9 mouse cellular contexts compared by ENCODE assay signal in the genomic region with DNA sequence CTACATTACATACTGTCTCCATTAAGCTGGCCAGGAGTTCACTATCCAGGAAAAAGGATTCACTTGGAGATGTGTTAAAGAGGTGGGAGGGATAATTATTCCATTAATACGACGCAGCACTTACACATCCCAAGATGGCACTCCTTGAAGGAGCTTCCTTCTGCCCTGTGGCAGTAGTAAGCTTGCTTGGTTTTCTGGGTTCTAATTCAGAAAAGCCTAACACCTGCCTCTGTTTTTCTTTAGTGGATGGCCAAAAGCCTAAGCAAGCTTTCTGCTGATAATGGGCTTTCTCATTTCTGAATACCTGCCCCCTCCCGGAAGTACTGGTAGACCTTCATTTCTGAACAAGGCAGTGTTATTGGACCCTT. TPM values are rescaled to one million over a fixed set of nuclear protein-coding genes. Genes with fewer than 3 reads are reported as not detected.
DNase-seq lines count a peak whose midpoint lies in the region; ATAC-seq and TF ChIP-seq lines count a peak whose summit lies in the region.
"Had no signal": no experiment of that assay in that cellular context is flagged by ENCODE, and none has a peak within 500 bp of the region (broad histone marks: within the 10 kb centered on the region; RNA-seq: fewer than 3 reads in every experiment).

No protein-coding gene starts in this region.

- H3K4me3 ChIP-seq in heart, embryonic 16.5 days (ENCODE audit: low read length), result no peak overlapping the region
- peak overlapping the region; percentile 85 to 98 for H3K4me3 ChIP-seq in MEL (ENCODE audit: control insufficient read depth in 1 of 2, insufficient read depth in 1 of 2, low read depth in 2 of 2, low read length in 2 of 2)
- no peak overlapping the region for H3K4me3 ChIP-seq in heart, postnatal 0 days (ENCODE audit: low read depth, low read length)

- WGBS in heart, embryonic 16.5 days, result 94% methylated on average over 3 of the region's 3 CpGs
- 94% methylated on average over 3 of the region's 3 CpGs for WGBS in heart, postnatal 0 days

- DNase-seq in heart, postnatal 10 days, result no peak
- DNase-seq in MEL (ENCODE audit: low read depth, low spot score), result no peak
- DNase-seq in heart, postnatal 0 days (ENCODE audit: low spot score), result no peak
- DNase-seq in adrenal gland, adult 2 months, result no peak
- DNase-seq in left cerebral cortex, adult 8-10 months (ENCODE audit: low spot score in 2 of 2), result no peak
- DNase-seq in cerebellum, postnatal 36 days, result no peak

- H3K9me3 ChIP-seq in heart, embryonic 16.5 days (replicated peaks; ENCODE audit: control insufficient read depth, low read length), result no peaks in the 10 kb centered on the region
- no peaks in the 10 kb centered on the region for H3K9me3 ChIP-seq in MEL (replicated peaks; ENCODE audit: insufficient read depth, low read length)
- no peaks in the 10 kb centered on the region for H3K9me3 ChIP-seq in heart, postnatal 0 days (replicated peaks; ENCODE audit: control insufficient read depth, low read length)

- no peak for TF ChIP-seq EP300 in MEL (IDR thresholded peaks at IDR 0.05; ENCODE audit: low read depth in 1 of 2, low read length in 2 of 2)
- no peak for TF ChIP-seq EP300 in heart, postnatal 0 days (IDR thresholded peaks at IDR 0.05; ENCODE audit: low read depth)

- peaks cover 3% of the 10 kb centered on the region; the same call in 1 of the 2 replicates for H3K4me1 ChIP-seq in heart, embryonic 16.5 days (ENCODE audit: control insufficient read depth, insufficient read depth, low read length)
- peaks cover 8 to 10% of the 10 kb centered on the region in 2 experiments for H3K4me1 ChIP-seq in MEL (ENCODE audit: control insufficient read depth in 1 of 2, insufficient read depth in 2 of 2, low read length in 2 of 2)
- peaks cover 9% of the 10 kb centered on the region; the same call in 1 of the 2 replicates for H3K4me1 ChIP-seq in heart, postnatal 0 days (ENCODE audit: control insufficient read depth, insufficient read depth)

- no peak overlapping the region for H3K9ac ChIP-seq in heart, embryonic 16.5 days (ENCODE audit: low read length)
- H3K9ac ChIP-seq in MEL (ENCODE audit: control insufficient read depth, low read depth, low read length, poor library complexity, severe bottlenecking), result peak overlapping the region; percentile 97
- H3K9ac ChIP-seq in heart, postnatal 0 days (replicated peaks; ENCODE audit: low read depth, low read length), result no peak overlapping the region

- H3K27ac ChIP-seq in heart, embryonic 16.5 days (ENCODE audit: low read length), result no peak overlapping the region
- H3K27ac ChIP-seq in MEL (ENCODE audit: control insufficient read depth, low read depth, low read length), result no peak overlapping the region
- H3K27ac ChIP-seq in heart, postnatal 0 days (ENCODE audit: low read depth), result 0 out of 2 replicates have a peak overlapping the region, but pooled peaks have one; percentile 84

- TF ChIP-seq RAD21 in MEL (IDR thresholded peaks at IDR 0.05; ENCODE audit: low read depth, low read length), result no peak

- ATAC-seq in heart, embryonic 16.5 days (replicated peaks; ENCODE audit: extremely low read depth, insufficient read depth, low FRiP score), result no peak
- ATAC-seq in heart, postnatal 0 days (ENCODE audit: insufficient read depth, low read depth), result no peak
- peak; percentile 2; the same call in 1 of the 2 replicates for ATAC-seq in megakaryocyte-erythroid progenitor cell, adult 5-6 weeks (replicated peaks; ENCODE audit: low FRiP score, low TSS enrichment, poor library complexity, severe bottlenecking)

- peak overlapping the region; percentile 79; the same call in 1 of the 2 replicates for H3K4me2 ChIP-seq in heart, embryonic 16.5 days (ENCODE audit: low read depth, low read length)
- peak overlapping the region; percentile 79 for H3K4me2 ChIP-seq in heart, postnatal 0 days (ENCODE audit: low read depth, low read length)

- TF ChIP-seq POLR2A in MEL (IDR thresholded peaks at IDR 0.05; ENCODE audit: control insufficient read depth in 1 of 2, insufficient read depth in 1 of 2, low read depth in 1 of 2, low read length in 2 of 2, poor library complexity in 1 of 2), result no peak

- H3K27me3 ChIP-seq in heart, embryonic 16.5 days (ENCODE audit: control insufficient read depth, insufficient read depth, low read length), result no peaks in the 10 kb centered on the region
- no peaks in the 10 kb centered on the region for H3K27me3 ChIP-seq in MEL (ENCODE audit: control insufficient read depth in 1 of 2, insufficient read depth in 2 of 2, low read length in 2 of 2)
- H3K27me3 ChIP-seq in heart, postnatal 0 days (ENCODE audit: control insufficient read depth, insufficient read depth, low read length), result no peaks in the 10 kb centered on the region
- H3K27me3 ChIP-seq: Patski had no signal

- no peak for TF ChIP-seq CTCF in MEL (IDR thresholded peaks at IDR 0.05 in 2 of 3, conservative IDR thresholded peaks at IDR 0.05 in 1 of 3; ENCODE audit: control insufficient read depth in 1 of 3, insufficient read depth in 1 of 3, low read depth in 2 of 3, low read length in 3 of 3, poor library complexity in 1 of 3, severe bottlenecking in 1 of 3)
- no peak for TF ChIP-seq CTCF in heart, postnatal 0 days (IDR thresholded peaks at IDR 0.05; ENCODE audit: low read depth)

- H3K79me2 ChIP-seq in MEL (ENCODE audit: control insufficient read depth, insufficient read depth, low read length, poor library complexity), result peaks cover 22% of the 10 kb centered on the region

- intact Hi-C loops in heart, postnatal 10 days (cut with DNase I), result loop anchor here (1.0 to 10.0 kb wide), 3 partner anchors 19 to 260 kb away; partner anchors contain the start of genes Cog5 and Dus4l

- no peaks in the 10 kb centered on the region for H3K36me3 ChIP-seq in heart, embryonic 16.5 days (ENCODE audit: control insufficient read depth, insufficient read depth)
- H3K36me3 ChIP-seq in MEL (ENCODE audit: control insufficient read depth in 1 of 2, insufficient read depth in 2 of 2, low read length in 2 of 2), result peaks cover 10 to 17% of the 10 kb centered on the region in 2 experiments
- 0 out of 2 replicates have a peak, but pooled peaks cover 3% of the 10 kb centered on the region for H3K36me3 ChIP-seq in heart, postnatal 0 days (replicated peaks; ENCODE audit: control insufficient read depth, insufficient read depth, low read length)

TF ChIP-seq in MEL, 35 proteins besides CTCF, POLR2A, EP300 and RAD21 (continues in another document):
- no peak for TF ChIP-seq MXI1 (IDR thresholded peaks at IDR 0.05; ENCODE audit: low read depth, low read length)
- TF ChIP-seq HCFC1 (IDR thresholded peaks at IDR 0.05; ENCODE audit: low read depth, low read length), result no peak
- TF ChIP-seq E2F4 (IDR thresholded peaks at IDR 0.05; ENCODE audit: borderline replicate concordance, low read depth, low read length), result no peak
- TF ChIP-seq SIN3A (IDR thresholded peaks at IDR 0.05; ENCODE audit: low read length), result no peak
- TF ChIP-seq NRF1 (IDR thresholded peaks at IDR 0.05; ENCODE audit: insufficient read depth, low read depth, low read length, poor library complexity, severe bottlenecking), result no peak
- no peak for TF ChIP-seq ETS1 (IDR thresholded peaks at IDR 0.05; ENCODE audit: low read depth, low read length)

RNA-seq across cellular contexts. Expression of gene Bcap29, which starts 0.8 kb away (rescaled TPM):
- polyA plus RNA-seq in heart, embryonic 16.5 days (2015; fragmentation: Nextera tagmentation; extraction: Ambion mirVana), result 41.4 and 50.0 TPM in 2 replicates
- 10 to 100 TPM; 22.7 to 26.0 TPM for total RNA-seq in heart, postnatal 10 days (2021)
- 30.9 and 34.0 TPM in 2 replicates for total RNA-seq in MEL (2012; rRNA removed)
- polyA plus RNA-seq in MEL (2012; ENCODE audit: insufficient read depth in 1 of 2, insufficient read length in 2 of 2, low read depth in 1 of 2, low replicate concordance in 2 of 2, missing spikeins in 1 of 2), result 10 to 100 TPM in 1 of 2 experiments, not detected in 1; 63.4 TPM
- 10.4 and 68.3 TPM in 2 replicates for total RNA-seq in heart, postnatal 0 days (2014; rRNA removed; ENCODE audit: low replicate concordance)
- 52.8 and 54.7 TPM in 2 replicates for polyA plus RNA-seq in heart, postnatal 0 days (2015; fragmentation: Nextera tagmentation; extraction: Ambion mirVana)
- 75.6 and 85.6 TPM in 2 replicates for total RNA-seq in megakaryocyte-erythroid progenitor cell, adult 5-6 weeks (2014; fragmentation: Nextera tagmentation)
- 59.7 and 70.3 TPM in 2 replicates for total RNA-seq in megakaryocyte-erythroid progenitor cell, adult 5-6 weeks (2017)
- total RNA-seq in adrenal gland, adult 2 months (2021), result 10 to 100 TPM; 20.3 to 27.5 TPM
- 0.60 and 0.77 TPM in 2 replicates for polyA plus RNA-seq in adrenal gland, adult 2 months (2012; rRNA removed)
- 10 to 100 TPM; 36.7 to 48.6 (median 45.2) TPM for total RNA-seq in left cerebral cortex, adult 8-10 months (2022)

RNA-seq across cellular contexts. Expression of gene Dus4l, which starts 19.4 kb away (rescaled TPM):
- polyA plus RNA-seq in heart, embryonic 16.5 days (2015; fragmentation: Nextera tagmentation; extraction: Ambion mirVana), result 7.1 and 7.4 TPM in 2 replicates
- 1 to 10 TPM; 6.8 to 8.9 TPM for total RNA-seq in heart, postnatal 10 days (2021)
- 9.6 and 11.9 TPM in 2 replicates for total RNA-seq in MEL (2012; rRNA removed)
- 10 to 100 TPM in 1 of 2 experiments, not detected in 1; 12.1 TPM for polyA plus RNA-seq in MEL (2012; ENCODE audit: insufficient read depth in 1 of 2, insufficient read length in 2 of 2, low read depth in 1 of 2, low replicate concordance in 2 of 2, missing spikeins in 1 of 2)
- total RNA-seq in heart, postnatal 0 days (2014; rRNA removed; ENCODE audit: low replicate concordance), result 2.2 and 3.2 TPM in 2 replicates
- polyA plus RNA-seq in heart, postnatal 0 days (2015; fragmentation: Nextera tagmentation; extraction: Ambion mirVana), result 7.6 and 7.7 TPM in 2 replicates
- 11.7 and 15.3 TPM in 2 replicates for total RNA-seq in megakaryocyte-erythroid progenitor cell, adult 5-6 weeks (2014; fragmentation: Nextera tagmentation)
- total RNA-seq in megakaryocyte-erythroid progenitor cell, adult 5-6 weeks (2017), result 19.3 and 54.4 TPM in 2 replicates
- total RNA-seq in adrenal gland, adult 2 months (2021), result 1 to 10 TPM; 4.6 to 7.0 TPM
- 0.45 and 0.97 TPM in 2 replicates for polyA plus RNA-seq in adrenal gland, adult 2 months (2012; rRNA removed)
- total RNA-seq in left cerebral cortex, adult 8-10 months (2022), result 10 to 100 TPM in 1 of 4 experiments, 1 to 10 TPM in 3; 5.6 to 13.8 (median 7.7) TPM

RNA-seq across cellular contexts. Expression of gene Cog5, which starts 19.4 kb away (rescaled TPM):
- polyA plus RNA-seq in heart, embryonic 16.5 days (2015; fragmentation: Nextera tagmentation; extraction: Ambion mirVana), result 25.6 and 27.3 TPM in 2 replicates
- total RNA-seq in heart, postnatal 10 days (2021), result 10 to 100 TPM; 54.9 to 69.8 TPM
- 20.0 and 27.1 TPM in 2 replicates for total RNA-seq in MEL (2012; rRNA removed)
- polyA plus RNA-seq in MEL (2012; ENCODE audit: insufficient read depth in 1 of 2, insufficient read length in 2 of 2, low read depth in 1 of 2, low replicate concordance in 2 of 2, missing spikeins in 1 of 2), result 10 to 100 TPM in 1 of 2 experiments, not detected in 1; 28.4 TPM
- total RNA-seq in heart, postnatal 0 days (2014; rRNA removed; ENCODE audit: low replicate concordance), result 58.4 and 79.4 TPM in 2 replicates
- polyA plus RNA-seq in heart, postnatal 0 days (2015; fragmentation: Nextera tagmentation; extraction: Ambion mirVana), result 19.7 and 22.4 TPM in 2 replicates
- total RNA-seq in megakaryocyte-erythroid progenitor cell, adult 5-6 weeks (2014; fragmentation: Nextera tagmentation), result 38.4 and 59.7 TPM in 2 replicates
- 56.9 and 74.6 TPM in 2 replicates for total RNA-seq in megakaryocyte-erythroid progenitor cell, adult 5-6 weeks (2017)
- 10 to 100 TPM; 38.7 to 40.0 TPM for total RNA-seq in adrenal gland, adult 2 months (2021)
- 6.1 and 7.7 TPM in 2 replicates for polyA plus RNA-seq in adrenal gland, adult 2 months (2012; rRNA removed)
- 10 to 100 TPM; 47.8 to 56.0 (median 53.0) TPM for total RNA-seq in left cerebral cortex, adult 8-10 months (2022)

Comparison
In these comparisons a context has a peak if more than half of its experiments do, and no peak if none do; other contexts are left out.
1. H3K4me3 ChIP-seq: peak in MEL (2 of 2); none in heart, embryonic 16.5 days (single experiment) and heart, postnatal 0 days (single experiment).